Mouse (Mus musculus) forebrain, embryonic 11.5 days (tissue): ENCODE results near the gene Sec11a. TPM values are rescaled to one million over a fixed set of nuclear protein-coding genes. Genes with fewer than 3 reads are reported as not detected.
"Not testable (repeated sequence)": the region's sequence is repeated elsewhere in the genome, so short reads cannot be mapped to it uniquely, and the experiment has no call there.

Source experiments
- ATAC-seq: fragments of 200-750 bp; cut with Nextera tagmentation; replicated peaks from 2 replicates; pipeline ENCODE4 v1.8.0; 2017; ENCODE audit warnings: moderate TSS enrichment; ENCODE audit not compliant: low FRiP score
- DNase-seq: peaks from one replicate; pipeline ENCODE4 v3.0.0-alpha.2; 2017; ENCODE audit warnings: low spot score
- H3K27ac ChIP-seq: fragments of 300-500 bp; sonication (generic); 2 replicates; pipeline ENCODE4 v1.5.1; 2014; ENCODE audit warnings: low read depth, low read length
- H3K27me3 ChIP-seq: fragments of 300-500 bp; sonication (generic); 2 replicates; pipeline ENCODE4 v1.6.1; 2014; ENCODE audit warnings: mild to moderate bottlenecking, low read length, mixed read lengths; ENCODE audit not compliant: control insufficient read depth, insufficient read depth
- H3K36me3 ChIP-seq: fragments of 300-500 bp; sonication (generic); 2 replicates; pipeline ENCODE4 v1.6.1; 2014; ENCODE audit warnings: mild to moderate bottlenecking, low read length, moderate library complexity, mixed read lengths; ENCODE audit not compliant: control insufficient read depth, insufficient read depth
- H3K4me1 ChIP-seq: fragments of 300-500 bp; sonication (generic); replicated peaks from 2 replicates; pipeline ENCODE4 v1.6.1; 2014; ENCODE audit warnings: low read length, mixed read lengths; ENCODE audit not compliant: control insufficient read depth, insufficient read depth
- H3K4me2 ChIP-seq: fragments of 300-500 bp; sonication (generic); 2 replicates; pipeline ENCODE4 v1.6.1; 2014; ENCODE audit warnings: low read depth, mild to moderate bottlenecking, low read length, moderate library complexity, mixed read lengths; ENCODE audit not compliant: severe bottlenecking
- H3K4me3 ChIP-seq: fragments of 300-500 bp; sonication (generic); 2 replicates; pipeline ENCODE4 v1.5.1; 2014; ENCODE audit warnings: low read depth, low read length
- H3K9ac ChIP-seq: fragments of 300-500 bp; sonication (generic); 2 replicates; pipeline ENCODE4 v1.6.1; 2014; ENCODE audit warnings: low read length
- H3K9me3 ChIP-seq: fragments of 300-500 bp; sonication (generic); 2 replicates; pipeline ENCODE4 v1.6.1; 2016; ENCODE audit warnings: low read length, mixed read lengths; ENCODE audit not compliant: control insufficient read depth
- WGBS: fragments of 180-500 bp; shearing (Covaris S2); extraction: QIAGEN DNeasy Blood & Tissue Kit; methylation state at CpG from one replicate; pipeline ENCODE4 v1.1.7; 2014; 5-methylcytosine and 5-hydroxymethylcytosine counted together
- polyA plus RNA-seq: library from polyadenylated mRNA; unstranded; fragments of >200 nt; fragmentation: Nextera tagmentation; extraction: Ambion mirVana; gene quantifications from 2 replicates; pipeline ENCODE4 v1.2.1, GENCODE M21; 2014

Sec11a gene
- polyA plus RNA-seq, 1 experiment from 2014 or later, result 201 TPM

DNA sequence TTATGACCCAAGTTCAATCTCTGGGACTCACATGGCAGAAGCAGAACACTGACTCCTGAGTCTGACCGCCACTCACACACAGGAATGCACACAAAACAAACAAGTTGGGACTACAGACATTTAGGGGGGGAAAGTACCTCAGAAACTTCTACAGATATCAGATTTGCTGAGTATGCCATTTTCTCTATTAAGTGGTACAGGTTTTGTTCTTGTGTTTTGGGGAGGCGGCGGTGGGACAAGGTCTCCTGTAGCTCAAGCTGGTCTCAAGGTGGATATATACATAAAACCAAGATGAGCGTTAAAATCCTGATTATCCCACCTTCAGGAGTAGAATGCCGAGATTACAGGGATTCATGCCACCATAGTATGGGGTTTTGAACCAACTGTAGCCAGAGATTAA, 44.0 kb upstream of the Sec11a start:
- Histone ChIP-seq H3K9me3 (no peaks in the 10 kb centered on the region), H3K4me1 (peaks cover 10% of the 10 kb centered on the region; the same call in 1 of the 2 replicates), H3K27ac (no peak overlapping the region), H3K4me3 (no peak overlapping the region), H3K4me2 (no peak overlapping the region; the same call in 1 of the 2 replicates), H3K9ac (no peak overlapping the region), H3K27me3 (no peaks in the 10 kb centered on the region), H3K36me3 (no peaks in the 10 kb centered on the region)
- no peak for ATAC-seq
- 91% methylated on average over 5 of the region's 5 CpGs for WGBS
- no peak for DNase-seq

DNA sequence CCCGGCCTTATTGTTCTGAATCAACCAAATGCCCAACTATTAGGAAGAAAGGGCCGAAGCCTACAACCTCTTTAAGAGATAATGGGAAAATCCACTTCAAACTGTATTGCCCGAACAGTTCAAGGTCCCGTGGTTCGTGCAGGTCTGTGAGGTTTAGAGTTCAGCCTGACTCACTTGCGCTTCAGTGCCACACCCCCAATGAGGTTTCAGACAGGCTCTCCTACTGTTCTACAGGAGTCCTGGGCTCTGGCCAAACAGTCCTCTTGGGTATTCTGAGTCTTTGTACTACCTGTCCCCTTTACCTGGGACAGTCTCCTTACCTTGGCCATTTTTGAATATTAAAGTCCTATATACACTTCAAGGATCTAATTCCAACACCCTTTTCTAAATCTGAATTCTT, 42.7 kb upstream of the Sec11a start:
- Histone ChIP-seq H3K27ac (no peak overlapping the region), H3K4me1 (peaks cover 10% of the 10 kb centered on the region; the same call in 1 of the 2 replicates), H3K4me3 (no peak overlapping the region), H3K9me3 (no peaks in the 10 kb centered on the region), H3K4me2 (no peak overlapping the region), H3K27me3 (no peaks in the 10 kb centered on the region), H3K36me3 (no peaks in the 10 kb centered on the region), H3K9ac (no peak overlapping the region)
- DNase-seq (no peak), ATAC-seq (no peak)
- WGBS, result 91% methylated on average over 6 of the region's 6 CpGs

DNA sequence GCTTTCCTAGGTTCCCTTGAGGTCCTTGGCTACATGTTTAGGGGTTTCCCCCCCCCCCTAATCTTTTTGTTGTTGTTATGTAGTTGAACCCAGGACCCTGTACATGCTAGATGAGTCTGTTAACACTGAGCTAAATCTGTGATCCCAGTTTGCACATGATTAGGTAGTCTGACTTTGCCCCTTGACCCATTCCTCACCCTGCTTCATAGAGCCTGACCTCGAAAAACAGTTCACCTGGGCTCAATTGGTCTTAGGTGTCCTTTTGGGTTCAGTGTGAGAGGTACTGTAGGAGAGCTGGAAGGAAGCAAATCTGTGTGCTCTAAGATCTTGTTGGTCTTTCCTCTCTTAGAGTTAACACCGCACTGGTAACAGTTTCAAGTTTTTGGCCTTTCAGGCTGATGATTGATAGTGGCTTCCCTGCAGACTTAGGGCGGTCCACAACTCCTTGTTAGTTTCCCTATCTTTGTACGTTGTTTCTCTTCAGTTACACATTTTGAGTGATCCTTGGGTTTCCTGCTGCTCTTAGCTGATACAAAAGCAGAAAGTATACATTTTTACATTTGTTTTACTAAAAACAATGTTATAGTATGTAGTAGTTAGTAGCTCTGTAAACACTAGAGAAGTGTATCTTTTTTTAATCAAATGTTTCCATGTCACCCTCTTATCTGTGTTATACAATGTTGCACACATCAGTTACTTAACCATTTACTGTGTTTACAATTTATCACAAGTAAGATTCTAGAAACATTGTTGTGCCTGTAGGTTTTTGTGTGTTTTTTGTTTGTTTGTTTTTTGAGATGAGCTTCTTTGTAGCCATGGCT, 40.4 kb upstream of the Sec11a start:
- H3K27me3 ChIP-seq, result no peaks in the 10 kb centered on the region
- H3K9ac ChIP-seq, result no peak overlapping the region
- no peaks in the 10 kb centered on the region for H3K9me3 ChIP-seq
- 93% methylated on average over 4 of the region's 4 CpGs for WGBS
- no peak overlapping the region for H3K4me3 ChIP-seq
- no peaks in the 10 kb centered on the region for H3K36me3 ChIP-seq
- DNase-seq, result no peak
- no peak for ATAC-seq
- H3K4me1 ChIP-seq, result peaks cover 7% of the 10 kb centered on the region; the same call in 1 of the 2 replicates
- no peak overlapping the region for H3K27ac ChIP-seq
- H3K4me2 ChIP-seq, result no peak overlapping the region

DNA sequence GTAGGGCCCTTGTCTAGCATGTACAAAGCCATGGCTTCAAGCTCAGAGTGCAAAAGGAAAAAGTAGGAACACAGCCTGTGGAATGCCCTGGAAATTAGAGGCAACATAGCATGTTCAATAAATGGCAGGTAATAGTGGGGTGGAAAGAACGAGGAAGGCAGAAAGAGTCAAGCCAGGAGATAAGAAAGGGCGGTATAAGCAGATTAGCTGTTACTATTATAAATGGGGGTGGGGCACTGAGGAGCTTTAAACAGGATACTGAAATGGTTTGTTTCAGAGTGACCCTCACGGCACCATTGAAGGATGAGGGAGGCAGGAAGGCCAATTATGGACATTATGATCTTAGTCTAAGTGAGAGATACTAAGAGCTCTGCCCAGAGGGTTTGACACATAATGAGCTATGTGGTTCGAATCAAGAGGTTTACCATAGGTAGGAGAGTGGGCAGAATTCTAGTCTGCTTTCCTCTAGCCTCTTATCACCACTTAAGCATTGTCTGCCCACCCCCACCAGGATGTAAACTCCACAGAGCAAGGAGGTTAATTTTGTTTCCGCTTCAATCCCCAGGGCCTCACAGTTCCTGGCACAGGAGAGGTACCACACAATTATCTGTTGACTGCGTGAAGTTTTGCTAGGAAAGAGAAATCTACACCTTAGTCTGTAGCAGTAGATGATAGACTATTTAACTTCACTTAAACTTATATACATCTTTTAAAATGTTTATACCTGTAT, 39.0 kb upstream of the Sec11a start:
- Histone ChIP-seq H3K4me3 (no peak overlapping the region), H3K9ac (no peak overlapping the region), H3K27me3 (no peaks in the 10 kb centered on the region), H3K36me3 (no peaks in the 10 kb centered on the region), H3K4me2 (no peak overlapping the region), H3K9me3 (no peaks in the 10 kb centered on the region), H3K27ac (no peak overlapping the region), H3K4me1 (peaks cover 2% of the 10 kb centered on the region; the same call in 1 of the 2 replicates)
- DNase-seq (no peak), ATAC-seq (no peak)
- 63% methylated on average over 6 of the region's 6 CpGs for WGBS

DNA sequence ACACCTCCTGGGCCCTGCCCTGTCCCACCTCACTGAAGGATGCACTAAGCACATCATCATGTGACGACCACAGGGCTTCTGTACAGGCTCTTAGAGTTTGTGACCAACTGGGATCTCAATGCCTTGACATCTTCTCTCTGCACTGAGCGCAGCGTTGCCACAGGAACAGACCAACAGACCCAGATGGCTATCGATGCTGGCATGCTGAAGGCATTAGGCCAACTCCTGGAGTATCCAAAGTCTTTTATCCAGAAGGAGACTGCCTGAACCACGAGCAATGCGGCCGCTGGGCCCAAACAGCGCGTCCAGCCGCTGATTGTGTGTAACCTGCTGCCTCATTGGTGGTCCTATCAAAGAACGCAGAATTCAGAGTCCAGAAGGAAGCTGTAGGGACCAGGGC, 33.0 kb upstream of the Sec11a start:
- DNase-seq (no peak), ATAC-seq (no peak)
- Histone ChIP-seq H3K27ac (no peak overlapping the region), H3K36me3 (no peaks in the 10 kb centered on the region), H3K27me3 (no peaks in the 10 kb centered on the region), H3K4me1 (no peaks in the 10 kb centered on the region), H3K4me2 (no peak overlapping the region), H3K9ac (no peak overlapping the region), H3K9me3 (no peaks in the 10 kb centered on the region), H3K4me3 (no peak overlapping the region)
- WGBS, result 92% methylated on average over 11 of the region's 11 CpGs

DNA sequence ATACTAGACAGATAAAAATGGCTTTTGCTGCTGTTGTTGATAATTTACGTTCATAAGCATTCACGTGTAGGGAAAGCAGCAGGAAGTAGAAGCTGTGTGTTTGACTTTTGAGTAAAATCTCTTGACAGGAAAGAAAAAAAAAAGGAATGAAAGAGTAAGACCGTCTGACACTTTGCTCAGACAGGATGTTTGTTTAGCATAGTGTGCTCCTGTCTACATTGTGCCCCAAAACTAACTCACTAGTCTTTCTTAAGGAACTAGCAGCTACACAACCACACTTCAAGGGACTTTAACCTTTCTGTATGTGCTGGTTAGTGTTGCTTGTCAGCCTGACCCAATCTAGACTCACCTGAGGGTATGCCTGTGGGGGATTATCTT, 26.0 kb upstream of the Sec11a start:
- H3K27ac ChIP-seq, H3K4me2 ChIP-seq, DNase-seq, ATAC-seq, H3K27me3 ChIP-seq, H3K4me1 ChIP-seq, H3K4me3 ChIP-seq, H3K36me3 ChIP-seq, H3K9me3 ChIP-seq, H3K9ac ChIP-seq: not testable (repeated sequence)
- WGBS, result 90% methylated on average over 3 of the region's 3 CpGs

DNA sequence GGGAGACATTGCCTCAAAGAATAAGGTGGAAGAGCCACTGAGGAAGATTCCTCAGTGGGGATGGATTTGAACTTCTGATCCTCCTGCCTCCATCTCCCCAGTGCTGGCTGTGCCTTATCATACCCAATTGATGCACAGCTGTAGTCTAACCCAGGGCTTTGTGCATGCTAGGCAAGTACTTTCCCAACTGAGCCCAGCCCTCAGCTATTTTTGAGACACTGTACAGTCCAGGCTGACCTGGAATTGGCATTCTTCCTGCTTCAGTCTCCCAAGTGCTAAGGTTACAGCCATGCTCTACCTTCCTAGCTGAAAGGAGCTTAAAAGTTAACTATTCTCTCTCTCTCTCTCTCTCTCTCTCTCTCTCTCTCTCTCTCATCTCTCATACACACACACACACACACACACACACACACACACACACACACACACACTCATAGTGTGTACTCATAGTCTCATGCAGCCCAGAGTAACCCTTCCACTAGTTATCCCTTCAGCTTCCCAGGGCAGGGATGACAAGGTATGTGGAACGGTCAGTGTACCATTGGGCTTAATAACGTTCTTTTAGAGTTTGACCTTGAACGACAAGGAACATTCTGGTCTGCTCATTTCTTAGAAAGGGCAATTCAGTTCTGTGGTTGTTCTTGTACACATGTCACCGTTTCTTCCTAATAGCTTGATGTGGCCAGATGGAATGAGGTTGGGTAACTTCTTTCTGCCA, 25.5 kb upstream of the Sec11a start:
- not testable (repeated sequence) for H3K4me3 ChIP-seq, H3K27ac ChIP-seq, H3K9ac ChIP-seq, ATAC-seq, H3K36me3 ChIP-seq, DNase-seq, H3K9me3 ChIP-seq, H3K27me3 ChIP-seq, H3K4me2 ChIP-seq, H3K4me1 ChIP-seq
- WGBS, result 86% methylated on average over 4 of the region's 4 CpGs

DNA sequence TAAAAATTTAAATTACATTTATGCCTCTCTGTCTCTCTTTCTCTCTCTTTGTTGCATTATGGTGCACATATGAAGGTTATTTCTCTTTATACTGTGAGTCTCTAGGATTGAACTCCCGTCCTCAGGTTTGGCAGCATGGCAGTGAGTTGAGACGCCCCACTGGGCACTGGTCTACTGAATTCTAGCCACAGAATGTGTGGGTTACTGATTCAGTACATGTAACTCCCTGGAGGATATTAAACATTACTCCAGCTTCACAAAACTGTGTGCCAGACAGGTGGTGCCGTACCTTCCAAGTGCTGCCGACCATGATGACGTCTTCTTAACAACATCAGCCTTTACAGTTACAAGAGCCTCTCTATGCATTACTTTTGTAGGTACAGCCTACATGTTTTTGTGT, 24.5 kb upstream of the Sec11a start:
- Histone ChIP-seq H3K9ac (no peak overlapping the region), H3K9me3 (no peaks in the 10 kb centered on the region), H3K4me2 (no peak overlapping the region), H3K4me3 (no peak overlapping the region), H3K27me3 (no peaks in the 10 kb centered on the region), H3K27ac (no peak overlapping the region), H3K4me1 (no peaks in the 10 kb centered on the region), H3K36me3 (no peaks in the 10 kb centered on the region)
- ATAC-seq (no peak), DNase-seq (no peak)
- WGBS, result 88% methylated on average over 5 of the region's 5 CpGs
